Mouse (Mus musculus) forebrain, postnatal 0 days (tissue): ENCODE measurements around the gene Decr2. TPM values are rescaled to one million over a fixed set of nuclear protein-coding genes. Genes with fewer than 3 reads are reported as not detected.

Experiments used
- ATAC-seq: fragments of 200-750 bp; cut with Nextera tagmentation; 2 replicates; pipeline ENCODE4 v1.8.0; 2017; ENCODE audit warnings: mild to moderate bottlenecking, moderate library complexity
- DNase-seq: peaks from one replicate; pipeline ENCODE4 v3.0.0-alpha.2; 2015
- H3K27ac ChIP-seq: fragments of 300-500 bp; sonication (generic); 2 replicates; pipeline ENCODE4 v1.5.1; 2014; ENCODE audit warnings: low read depth, mild to moderate bottlenecking, antibody characterized with exemption, low read length, moderate library complexity, mixed read lengths
- H3K27me3 ChIP-seq: fragments of 300-500 bp; sonication (generic); 2 replicates; pipeline ENCODE4 v1.6.1; 2014; ENCODE audit warnings: mild to moderate bottlenecking, low read length, mixed read lengths; ENCODE audit not compliant: insufficient read depth
- H3K36me3 ChIP-seq: fragments of 300-500 bp; sonication (generic); 2 replicates; pipeline ENCODE4 v1.6.1; 2014; ENCODE audit warnings: mild to moderate bottlenecking, moderate library complexity; ENCODE audit not compliant: insufficient read depth
- H3K4me1 ChIP-seq: fragments of 300-500 bp; sonication (generic); 2 replicates; pipeline ENCODE4 v1.6.1; 2014; ENCODE audit warnings: antibody characterized with exemption; ENCODE audit not compliant: insufficient read depth
- H3K4me2 ChIP-seq: fragments of 300-500 bp; sonication (generic); 2 replicates; pipeline ENCODE4 v1.6.1; 2014; ENCODE audit warnings: low read depth, mild to moderate bottlenecking, moderate library complexity
- H3K4me3 ChIP-seq: fragments of 300-500 bp; sonication (generic); 2 replicates; pipeline ENCODE4 v1.5.1; 2014; ENCODE audit warnings: low read depth, low read length, mixed read lengths
- H3K9ac ChIP-seq: fragments of 300-500 bp; sonication (generic); 2 replicates; pipeline ENCODE4 v1.6.1; 2014; ENCODE audit warnings: mild to moderate bottlenecking
- H3K9me3 ChIP-seq: fragments of 300-500 bp; sonication (generic); 2 replicates; pipeline ENCODE4 v1.6.1; 2016; ENCODE audit warnings: low read length
- CTCF ChIP-seq: sonication (generic); IDR thresholded peaks from 2 replicates; pipeline ENCODE4 v1.5.1; 2016; ENCODE audit warnings: antibody characterized with exemption, control low read depth, low read depth
- WGBS: fragments of 180-500 bp; shearing (Covaris S2); extraction: QIAGEN DNeasy Blood & Tissue Kit; methylation state at CpG from one replicate; pipeline ENCODE4 v1.1.7; 2014; 5-methylcytosine and 5-hydroxymethylcytosine counted together
- polyA plus RNA-seq: library from polyadenylated mRNA; unstranded; fragments of >200 nt; fragmentation: Nextera tagmentation; extraction: Ambion mirVana; gene quantifications from 2 replicates; pipeline ENCODE4 v1.2.1, GENCODE M21; 2015
- total RNA-seq: library from RNA; depleted of rRNA; stranded (reverse); fragments of >200 nt; gene quantifications from 2 replicates; pipeline ENCODE4 v1.2.3, GENCODE M21; 2014

Gene Decr2
- total and polyA plus RNA-seq, 2 experiments from 2014 or later: 32.7 to 35.3 TPM

- no peak for ATAC-seq
- H3K4me3 ChIP-seq: no peak overlapping the region
Measured at GRCm38 (mm10) chr17:26057787-26058567, 32.2 kb downstream of the Decr2 start.

GRCm38 (mm10) chr17:26057278-26057677 is 32.9 kb downstream of the Decr2 start:
- TF ChIP-seq CTCF: no peak

More at GRCm38 (mm10) chr17:26057787-26058567, 32.2 kb downstream of the Decr2 start:
- peaks cover 33% of the 10 kb centered on the region for H3K36me3 ChIP-seq
- no peaks in the 10 kb centered on the region for H3K27me3 ChIP-seq
- H3K4me2 ChIP-seq: no peak overlapping the region
- 82% methylated on average over 9 of the region's 9 CpGs for WGBS
- no peak overlapping the region for H3K27ac ChIP-seq
- H3K9ac ChIP-seq: no peak overlapping the region
- no peaks in the 10 kb centered on the region; the same call in 1 of the 2 replicates for H3K4me1 ChIP-seq
- no peak for TF ChIP-seq CTCF
- no peaks in the 10 kb centered on the region for H3K9me3 ChIP-seq
- DNase-seq: no peak

GRCm38 (mm10) chr17:26055164-26055563 is 35.0 kb downstream of the Decr2 start:
- Histone ChIP-seq H3K9me3 (no peaks in the 10 kb centered on the region), H3K36me3 (peaks cover 33% of the 10 kb centered on the region), H3K9ac (no peak overlapping the region), H3K27me3 (no peaks in the 10 kb centered on the region), H3K4me3 (no peak overlapping the region), H3K27ac (no peak overlapping the region), H3K4me2 (no peak overlapping the region), H3K4me1 (no peaks in the 10 kb centered on the region)
- no peak for TF ChIP-seq CTCF
- WGBS: 40% methylated on average over 6 of the region's 6 CpGs
- ATAC-seq (no peak), DNase-seq (no peak)

More at GRCm38 (mm10) chr17:26057278-26057677, 32.9 kb downstream of the Decr2 start:
- H3K4me2 ChIP-seq: no peak overlapping the region
- DNase-seq: no peak
- H3K36me3 ChIP-seq: peaks cover 33% of the 10 kb centered on the region
- H3K27me3 ChIP-seq: no peaks in the 10 kb centered on the region
- no peaks in the 10 kb centered on the region for H3K9me3 ChIP-seq
- H3K9ac ChIP-seq: no peak overlapping the region
- WGBS: 85% methylated on average over 8 of the region's 8 CpGs
- H3K27ac ChIP-seq: no peak overlapping the region
- no peak for ATAC-seq
- no peaks in the 10 kb centered on the region for H3K4me1 ChIP-seq
- H3K4me3 ChIP-seq: no peak overlapping the region

GRCm38 (mm10) chr17:26054133-26054845 is 35.8 kb downstream of the Decr2 start:
- 85% methylated on average over 17 of the region's 17 CpGs for WGBS
- Histone ChIP-seq H3K9me3 (no peaks in the 10 kb centered on the region), H3K27me3 (no peaks in the 10 kb centered on the region), H3K4me2 (no peak overlapping the region), H3K9ac (no peak overlapping the region), H3K36me3 (peaks cover 24% of the 10 kb centered on the region), H3K4me1 (no peaks in the 10 kb centered on the region), H3K4me3 (no peak overlapping the region), H3K27ac (no peak overlapping the region)
- no peak for ATAC-seq
- TF ChIP-seq CTCF: no peak
- DNase-seq: no peak

GRCm38 (mm10) chr17:26052706-26053105 is 37.4 kb downstream of the Decr2 start:
- no peak for TF ChIP-seq CTCF
- WGBS: 91% methylated on average over 4 of the region's 4 CpGs
- H3K4me1 ChIP-seq: no peaks in the 10 kb centered on the region
- H3K9me3 ChIP-seq: no peaks in the 10 kb centered on the region
- H3K27ac ChIP-seq: no peak overlapping the region
- ATAC-seq: no peak
- peaks cover 19% of the 10 kb centered on the region; the same call in 1 of the 2 replicates for H3K36me3 ChIP-seq
- no peak for DNase-seq
- H3K27me3 ChIP-seq: no peaks in the 10 kb centered on the region
- H3K4me2 ChIP-seq: no peak overlapping the region
- no peak overlapping the region for H3K9ac ChIP-seq
- no peak overlapping the region for H3K4me3 ChIP-seq

GRCm38 (mm10) chr17:26052074-26052473 is 38.1 kb downstream of the Decr2 start:
- WGBS: 95% methylated on average over 4 of the region's 4 CpGs
- Histone ChIP-seq H3K27ac (no peak overlapping the region), H3K27me3 (no peaks in the 10 kb centered on the region), H3K9me3 (no peaks in the 10 kb centered on the region), H3K36me3 (peaks cover 15% of the 10 kb centered on the region; the same call in 1 of the 2 replicates), H3K4me1 (no peaks in the 10 kb centered on the region), H3K4me2 (no peak overlapping the region), H3K4me3 (no peak overlapping the region), H3K9ac (no peak overlapping the region)
- ATAC-seq (no peak), DNase-seq (no peak)
- TF ChIP-seq CTCF: no peak

- H3K4me2 ChIP-seq: no peak overlapping the region
- no peak overlapping the region for H3K27ac ChIP-seq
- DNase-seq (no peak), ATAC-seq (no peak)
- H3K9ac ChIP-seq: no peak overlapping the region
- H3K4me1 ChIP-seq: 0 out of 2 replicates have a peak, but pooled peaks cover 2% of the 10 kb centered on the region
- H3K27me3 ChIP-seq: no peaks in the 10 kb centered on the region
- WGBS: 80% methylated on average over 8 of the region's 8 CpGs
- no peaks in the 10 kb centered on the region for H3K36me3 ChIP-seq
- TF ChIP-seq CTCF: no peak
- no peak overlapping the region for H3K4me3 ChIP-seq
- H3K9me3 ChIP-seq: no peaks in the 10 kb centered on the region
Measured at GRCm38 (mm10) chr17:26048118-26048517, 42.0 kb downstream of the Decr2 start.
